Mouse (Mus musculus) erythroblast, adult 5-6 weeks (primary cell): ENCODE measurements at regions not wholly inside any gene's neighbourhood (a gene's known extent, or its start where the extent isn't known, plus 50 kb on each side); places are given as distances from the start of the nearest gene placed in this dataset.

ENCODE experiments used
- ATAC-seq: replicated peaks from 2 replicates; pipeline ENCODE4 v1.8.0; 2016; ENCODE audit warnings: moderate number of reproducible peaks, mild to moderate bottlenecking, moderate TSS enrichment, inconsistent platforms; ENCODE audit not compliant: poor library complexity, low FRiP score, severe bottlenecking

DNA sequence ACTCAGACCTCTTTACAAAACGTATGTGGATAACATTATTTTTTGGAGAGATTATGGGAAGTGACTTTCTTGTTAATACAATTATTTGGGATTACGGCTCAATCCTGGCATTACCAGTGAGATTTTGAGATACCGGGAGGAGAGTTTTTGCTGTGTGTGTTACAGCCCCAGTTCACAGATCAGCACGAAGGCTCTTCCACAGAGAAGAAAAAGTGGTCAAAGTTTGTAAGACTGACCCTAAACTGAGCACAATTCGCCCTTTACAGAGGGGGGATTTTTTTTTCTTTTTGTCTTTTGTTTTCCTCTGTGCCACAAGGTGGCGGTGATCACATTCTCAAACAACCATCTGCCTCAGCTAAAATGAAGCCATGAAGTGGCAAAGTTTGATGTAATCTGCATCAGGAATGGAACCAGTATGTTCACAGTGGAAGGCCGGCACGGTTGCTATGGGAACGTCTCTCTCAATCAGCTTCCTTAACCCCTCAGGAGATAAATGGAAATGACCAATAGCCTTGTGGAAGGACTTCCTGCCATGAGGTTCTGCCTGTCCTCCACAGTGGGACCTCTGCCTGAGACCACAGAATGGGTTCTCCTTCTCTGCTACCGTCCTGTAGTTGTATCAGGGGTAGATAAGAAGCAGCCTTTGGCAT lies 66.6 kb upstream of the Tut7 start:
- no peak for ATAC-seq

DNA sequence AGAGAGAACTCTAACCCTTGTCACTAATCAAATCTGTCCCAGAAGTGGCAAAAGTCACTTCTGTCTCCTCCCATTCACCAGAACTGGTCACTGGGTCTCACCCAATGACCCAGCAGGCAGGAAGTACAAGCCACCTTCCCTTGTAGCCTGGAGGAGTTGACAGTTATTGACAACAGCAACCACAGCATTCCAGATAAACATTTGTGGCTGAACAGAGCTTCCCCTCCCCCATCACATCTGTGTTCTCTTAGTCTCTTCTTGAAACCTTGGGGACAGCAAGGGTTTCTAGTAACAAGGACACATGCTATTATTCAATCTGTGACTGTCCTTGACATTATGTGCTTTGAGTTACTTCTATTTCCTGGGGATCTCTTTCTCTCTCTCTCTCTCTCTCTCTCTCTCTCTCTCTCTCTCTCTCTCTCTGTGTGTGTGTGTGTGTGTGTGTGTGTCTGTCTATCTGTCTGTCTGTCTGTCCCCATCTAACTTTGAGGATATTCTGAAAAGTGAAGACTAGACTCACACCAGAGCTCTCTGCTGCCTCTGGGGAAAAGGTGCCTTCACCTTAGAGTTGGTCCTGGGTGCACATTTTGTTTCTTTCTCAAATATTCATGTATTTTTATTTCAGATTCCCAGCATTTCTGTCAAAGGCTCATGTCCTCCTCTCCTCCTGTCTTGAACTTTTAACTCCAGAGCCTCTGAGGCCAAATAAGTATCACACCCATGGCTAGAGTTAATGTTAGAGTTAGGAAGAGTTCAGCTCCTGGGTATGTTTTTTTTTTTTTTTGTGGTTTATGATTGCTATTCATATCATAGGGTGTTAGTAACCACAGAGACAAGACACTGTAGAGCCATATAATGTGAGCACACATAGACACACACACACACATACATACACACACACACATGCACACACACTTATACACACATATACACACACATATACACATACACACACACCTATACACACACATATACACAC lies 65.4 kb upstream of the Tut7 start:
- no peak for ATAC-seq

GRCm38 (mm10) chr13:59887306-59887705 lies 64.4 kb upstream of the Tut7 start:
- ATAC-seq: no peak

GRCm38 (mm10) chr13:59886572-59886971 lies 63.6 kb upstream of the Tut7 start:
- ATAC-seq: no peak

DNA sequence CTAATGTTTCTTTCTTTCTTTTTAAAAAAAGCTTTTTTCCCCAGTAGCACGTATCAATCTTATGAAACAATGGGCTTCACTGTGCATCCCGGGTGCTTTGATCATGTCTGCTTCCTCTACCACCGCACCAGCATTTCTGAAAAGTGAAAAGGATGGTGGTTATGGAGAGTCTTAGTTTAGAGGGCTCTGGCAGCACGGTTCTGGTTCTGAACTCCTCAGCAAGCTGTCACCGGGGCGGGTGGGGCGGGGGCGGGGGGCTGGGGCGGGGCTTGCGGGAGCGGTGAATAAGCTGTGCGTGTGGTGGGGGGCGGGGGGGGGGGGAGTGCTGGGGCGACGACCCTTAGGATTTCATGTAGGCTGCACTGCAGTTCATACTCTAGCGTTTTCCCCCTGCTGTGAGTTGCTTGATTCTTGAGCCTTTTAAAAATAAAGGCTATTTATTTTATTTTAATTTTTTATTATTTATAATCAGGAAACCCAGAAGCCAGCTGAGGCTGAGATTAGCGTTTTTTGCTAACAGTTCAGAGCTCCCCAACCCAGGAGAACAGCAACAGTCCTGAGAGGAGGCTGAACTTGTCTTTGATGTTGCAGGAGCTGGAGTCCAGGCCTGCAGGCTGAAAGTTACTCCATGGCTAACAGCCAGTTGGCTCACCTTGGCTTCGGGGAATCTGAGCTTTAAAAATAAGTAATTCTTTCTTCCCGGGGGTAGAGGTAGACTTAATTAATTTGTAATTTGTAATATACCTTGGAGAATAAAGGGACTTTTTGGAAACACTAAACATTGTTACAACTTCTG lies 59.2 kb upstream of the Tut7 start:
- no peak for ATAC-seq

DNA sequence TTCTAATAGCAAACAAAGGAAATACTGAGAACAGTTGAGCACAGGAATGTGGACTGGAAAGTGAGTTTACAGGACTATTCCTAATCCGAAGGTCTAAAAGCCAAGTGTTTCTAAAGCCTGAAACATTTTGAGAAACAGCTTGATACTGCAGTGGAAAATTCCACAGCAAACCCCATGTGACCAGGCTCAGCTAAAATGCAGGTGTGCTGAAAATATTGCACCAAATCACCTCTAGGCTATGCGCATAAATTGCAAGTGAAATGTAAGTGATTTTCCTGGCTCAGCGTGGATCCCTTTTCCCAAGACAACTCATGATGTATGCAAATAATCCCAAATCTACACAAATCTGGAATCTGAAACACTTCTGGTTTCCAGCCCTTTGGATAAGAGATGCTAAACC lies 57.1 kb upstream of the Tut7 start:
- ATAC-seq: no peak

- ATAC-seq: no peak
Observed at GRCm38 (mm10) chr13:59875637-59876036, 52.7 kb upstream of the Tut7 start.

- ATAC-seq: no peak
Observed at GRCm38 (mm10) chr13:59874137-59874931, 51.4 kb upstream of the Tut7 start.
